Mouse (Mus musculus) intestine, embryonic 14.5 days (tissue): Measurements from ENCODE around the gene Prdm11. TPM values are rescaled to one million over a fixed set of nuclear protein-coding genes. Genes with fewer than 3 reads are reported as not detected.

Source experiments
- ATAC-seq: fragments of 200-750 bp; cut with Nextera tagmentation; replicated peaks from 2 replicates; pipeline ENCODE4 v1.8.0; 2017; ENCODE audit warnings: low read depth, moderate number of reproducible peaks, moderate TSS enrichment, moderate library complexity; ENCODE audit not compliant: low FRiP score, low TSS enrichment
- DNase-seq: peaks from one replicate; pipeline ENCODE4 v3.0.0-alpha.2; 2018; ENCODE audit warnings: low spot score
- H3K27ac ChIP-seq: fragments of 300-500 bp; sonication (generic); 2 replicates; pipeline ENCODE4 v1.5.1; 2014; ENCODE audit warnings: low read depth, mild to moderate bottlenecking, control low read depth
- H3K27me3 ChIP-seq: fragments of 300-500 bp; sonication (generic); replicated peaks from 2 replicates; pipeline ENCODE4 v1.6.1; 2014; ENCODE audit warnings: low read length, control low read depth; ENCODE audit not compliant: control insufficient read depth, insufficient read depth
- H3K36me3 ChIP-seq: fragments of 300-500 bp; sonication (generic); 2 replicates; pipeline ENCODE4 v1.6.1; 2014; ENCODE audit warnings: low read length, control low read depth; ENCODE audit not compliant: control insufficient read depth, insufficient read depth
- H3K4me1 ChIP-seq: fragments of 300-500 bp; sonication (generic); replicated peaks from 2 replicates; pipeline ENCODE4 v1.6.1; 2014; ENCODE audit warnings: low read length, control low read depth, mixed read lengths; ENCODE audit not compliant: control insufficient read depth, insufficient read depth
- H3K4me2 ChIP-seq: fragments of 300-500 bp; sonication (generic); 2 replicates; pipeline ENCODE4 v1.6.1; 2014; ENCODE audit warnings: low read length
- H3K4me3 ChIP-seq: fragments of 300-500 bp; sonication (generic); 2 replicates; pipeline ENCODE4 v1.5.1; 2014; ENCODE audit warnings: low read depth, low read length, control low read depth, mixed read lengths
- H3K9ac ChIP-seq: fragments of 300-500 bp; sonication (generic); 2 replicates; pipeline ENCODE4 v1.6.1; 2014; ENCODE audit warnings: mild to moderate bottlenecking, low read length
- H3K9me3 ChIP-seq: fragments of 300-500 bp; sonication (generic); 2 replicates; pipeline ENCODE4 v1.6.1; 2016; ENCODE audit warnings: low read length, control low read depth; ENCODE audit not compliant: control insufficient read depth
- WGBS: fragments of 180-500 bp; shearing (Covaris S2); extraction: QIAGEN DNeasy Blood & Tissue Kit; methylation state at CpG from one replicate; pipeline ENCODE4 v1.1.7; 2014; 5-methylcytosine and 5-hydroxymethylcytosine counted together
- polyA plus RNA-seq: library from polyadenylated mRNA; unstranded; fragments of >200 nt; fragmentation: Nextera tagmentation; extraction: Ambion mirVana; gene quantifications from 2 replicates; pipeline ENCODE4 v1.2.1, GENCODE M21; 2014

Gene Prdm11
- polyA plus RNA-seq, 1 experiment from 2014 or later = 5.5 TPM

GRCm38 (mm10) chr2:93029267-93030060 is 16.5 kb downstream of the Prdm11 start:
- H3K9ac ChIP-seq = no peak overlapping the region
- DNase-seq = no peak
- H3K4me3 ChIP-seq = no peak overlapping the region
- ATAC-seq = no peak; the same call in 1 of the 2 replicates
- no peaks in the 10 kb centered on the region for H3K27me3 ChIP-seq
- no peaks in the 10 kb centered on the region for H3K9me3 ChIP-seq
- peaks cover 32% of the 10 kb centered on the region for H3K4me1 ChIP-seq
- WGBS = 38% methylated on average over 14 of the region's 14 CpGs
- 0 out of 2 replicates have a peak, but pooled peaks cover 10% of the 10 kb centered on the region for H3K36me3 ChIP-seq
- 0 out of 2 replicates have a peak overlapping the region, but pooled peaks have one; percentile 2 for H3K27ac ChIP-seq
- no peak overlapping the region for H3K4me2 ChIP-seq

DNA sequence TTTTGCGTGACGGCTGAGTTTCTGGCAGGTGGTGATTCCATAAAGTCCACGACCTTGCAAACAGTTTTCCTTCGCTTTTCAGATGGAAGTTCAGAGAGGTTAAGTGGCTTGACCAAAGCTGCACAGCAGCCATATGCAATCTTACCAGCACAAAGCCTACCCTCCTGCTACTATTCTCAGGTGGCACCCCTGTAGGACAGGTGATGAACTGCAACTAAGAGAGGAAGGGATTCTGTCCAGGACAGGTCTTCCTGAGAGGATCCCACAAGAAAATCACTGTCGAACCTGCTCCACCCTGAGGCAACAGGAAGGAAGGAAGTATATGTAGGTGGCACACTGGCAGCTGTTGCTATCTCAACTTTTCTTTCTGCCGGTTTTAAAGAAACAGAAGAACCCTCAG is 17.1 kb downstream of the Prdm11 start:
- ATAC-seq = no peak
- WGBS = 67% methylated on average over 6 of the region's 6 CpGs
- no peak overlapping the region for H3K9ac ChIP-seq
- H3K27me3 ChIP-seq = no peaks in the 10 kb centered on the region
- H3K9me3 ChIP-seq = no peaks in the 10 kb centered on the region
- no peak for DNase-seq
- H3K4me3 ChIP-seq = no peak overlapping the region
- 0 out of 2 replicates have a peak overlapping the region, but pooled peaks have one; percentile 2 for H3K27ac ChIP-seq
- 0 out of 2 replicates have a peak, but pooled peaks cover 10% of the 10 kb centered on the region for H3K36me3 ChIP-seq
- no peak overlapping the region for H3K4me2 ChIP-seq
- H3K4me1 ChIP-seq = peaks cover 32% of the 10 kb centered on the region

DNA sequence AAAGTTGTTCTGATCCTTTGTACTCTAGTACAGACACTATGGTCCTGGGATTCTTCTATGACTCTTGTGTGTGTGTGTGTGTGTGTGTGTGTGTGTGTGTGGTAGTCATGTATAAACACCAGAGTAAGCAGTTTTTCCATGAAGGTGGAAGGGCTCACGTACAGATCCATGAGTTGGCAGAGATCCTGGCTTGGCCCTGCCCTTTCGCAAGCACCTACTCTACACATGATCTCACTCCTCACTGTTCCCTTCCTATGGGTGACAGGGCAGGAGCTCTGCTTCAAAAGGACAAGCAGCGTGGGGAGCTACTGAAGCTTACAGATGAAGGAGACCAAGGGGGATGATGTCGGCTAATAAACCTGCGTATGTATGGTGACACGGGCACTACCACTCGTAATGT is 18.3 kb downstream of the Prdm11 start:
- no peak overlapping the region for H3K9ac ChIP-seq
- no peak for ATAC-seq
- no peak overlapping the region for H3K4me3 ChIP-seq
- no peak for DNase-seq
- no peaks in the 10 kb centered on the region for H3K27me3 ChIP-seq
- no peak overlapping the region for H3K27ac ChIP-seq
- peaks cover 7% of the 10 kb centered on the region; the same call in 1 of the 2 replicates for H3K9me3 ChIP-seq
- 0 out of 2 replicates have a peak, but pooled peaks cover 17% of the 10 kb centered on the region for H3K36me3 ChIP-seq
- H3K4me2 ChIP-seq = no peak overlapping the region
- WGBS = 81% methylated on average over 7 of the region's 7 CpGs
- peaks cover 32% of the 10 kb centered on the region for H3K4me1 ChIP-seq

- Histone ChIP-seq H3K36me3 (0 out of 2 replicates have a peak, but pooled peaks cover 17% of the 10 kb centered on the region), H3K9me3 (peaks cover 10% of the 10 kb centered on the region; the same call in 1 of the 2 replicates), H3K27me3 (no peaks in the 10 kb centered on the region), H3K27ac (no peak overlapping the region), H3K4me3 (no peak overlapping the region), H3K4me1 (peaks cover 9% of the 10 kb centered on the region), H3K4me2 (no peak overlapping the region), H3K9ac (no peak overlapping the region)
- ATAC-seq (no peak), DNase-seq (no peak)
- 61% methylated on average over 3 of the region's 3 CpGs for WGBS
Observed at GRCm38 (mm10) chr2:93024431-93024830, 21.5 kb downstream of the Prdm11 start.

- no peaks in the 10 kb centered on the region for H3K27me3 ChIP-seq
- H3K4me2 ChIP-seq = no peak overlapping the region
- 71% methylated on average over 5 of the region's 5 CpGs for WGBS
- ATAC-seq (no peak), DNase-seq (no peak)
- peaks cover 10% of the 10 kb centered on the region; the same call in 1 of the 2 replicates for H3K9me3 ChIP-seq
- no peak overlapping the region for H3K4me3 ChIP-seq
- H3K27ac ChIP-seq = no peak overlapping the region
- 0 out of 2 replicates have a peak, but pooled peaks cover 7% of the 10 kb centered on the region for H3K36me3 ChIP-seq
- H3K9ac ChIP-seq = no peak overlapping the region
- H3K4me1 ChIP-seq = peaks cover 19% of the 10 kb centered on the region
Observed at GRCm38 (mm10) chr2:93018854-93019253, 27.1 kb downstream of the Prdm11 start.

DNA sequence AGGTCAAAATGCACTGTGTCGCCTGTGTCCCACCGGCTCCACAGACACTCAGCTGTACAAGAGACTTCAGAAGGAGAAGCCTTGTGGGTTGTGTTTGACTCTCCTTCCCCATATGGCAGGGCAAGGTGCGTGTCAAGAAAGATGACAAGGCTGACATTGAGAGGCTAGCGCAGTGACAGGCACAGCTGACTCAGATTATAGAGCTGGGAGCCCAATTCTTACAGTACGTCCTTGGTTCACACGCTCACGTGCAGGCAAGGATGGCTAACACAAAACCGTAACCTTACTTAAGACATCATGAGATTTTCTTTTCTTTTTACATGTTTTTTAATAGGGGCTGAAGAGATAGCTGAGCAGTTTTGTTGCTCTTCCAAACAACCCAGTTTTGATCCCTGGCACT is 28.8 kb downstream of the Prdm11 start:
- H3K27ac ChIP-seq = no peak overlapping the region
- H3K27me3 ChIP-seq = no peaks in the 10 kb centered on the region
- peaks cover 24% of the 10 kb centered on the region for H3K4me1 ChIP-seq
- H3K4me2 ChIP-seq = no peak overlapping the region
- peaks cover 10% of the 10 kb centered on the region for H3K36me3 ChIP-seq
- H3K9me3 ChIP-seq = no peaks in the 10 kb centered on the region
- no peak overlapping the region for H3K9ac ChIP-seq
- 94% methylated on average over 8 of the region's 8 CpGs for WGBS
- no peak overlapping the region for H3K4me3 ChIP-seq
- DNase-seq (no peak), ATAC-seq (no peak)

DNA sequence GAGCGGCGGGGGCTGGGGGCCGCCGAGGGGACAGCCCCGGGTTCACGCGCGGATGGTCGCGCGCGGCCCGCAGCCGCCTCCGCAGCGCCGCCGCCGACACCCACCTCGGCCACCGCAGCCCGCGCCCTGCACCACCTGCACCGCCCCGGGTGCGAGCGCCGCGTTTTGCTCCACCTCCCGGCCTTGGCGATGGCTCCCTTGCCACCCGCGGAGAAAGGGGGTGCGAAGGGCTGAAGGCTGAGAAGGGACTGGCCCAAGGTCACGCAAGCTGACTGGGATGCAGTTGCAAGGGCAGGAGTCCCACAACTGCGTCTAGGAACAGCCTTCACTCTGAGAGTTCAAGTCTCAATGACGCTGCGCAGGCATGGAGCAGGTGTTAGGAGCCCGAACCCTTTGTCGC is 30.9 kb downstream of the Prdm11 start:
- WGBS = 3% methylated on average over 37 of the region's 40 CpGs

GRCm38 (mm10) chr2:93014093-93014937 is 31.7 kb downstream of the Prdm11 start:
- H3K4me1 ChIP-seq = peaks cover 24% of the 10 kb centered on the region
- peak overlapping the region; percentile 50 for H3K4me3 ChIP-seq
- peak overlapping the region; percentile 75 for H3K4me2 ChIP-seq
- ATAC-seq = peak; percentile 94
- peak; percentile 88 for DNase-seq
- 3% methylated on average over 27 of the region's 50 CpGs for WGBS
- H3K27me3 ChIP-seq = no peaks in the 10 kb centered on the region
- peak overlapping the region; percentile 59 for H3K9ac ChIP-seq
- H3K36me3 ChIP-seq = peaks cover 23% of the 10 kb centered on the region
- peak overlapping the region; percentile 73 for H3K27ac ChIP-seq
- H3K9me3 ChIP-seq = no peaks in the 10 kb centered on the region

More for the DNA sequence above, 30.9 kb downstream of the Prdm11 start:
- peak; percentile 46; the same call in 1 of the 2 replicates for ATAC-seq
- Histone ChIP-seq H3K4me3 (peak overlapping the region; percentile 50), H3K4me1 (peaks cover 24% of the 10 kb centered on the region), H3K4me2 (peak overlapping the region; percentile 75), H3K36me3 (peaks cover 19% of the 10 kb centered on the region), H3K27ac (peak overlapping the region; percentile 73), H3K27me3 (no peaks in the 10 kb centered on the region), H3K9me3 (no peaks in the 10 kb centered on the region), H3K9ac (peak overlapping the region; percentile 59)
- DNase-seq = peak; percentile 76
